Mouse (Mus musculus): ENCODE measurements around the gene Nlrx1. TPM values are rescaled to one million over a fixed set of nuclear protein-coding genes. Genes with fewer than 3 reads are reported as not detected.

Nlrx1 gene
- polyA plus RNA-seq, 1 experiment: 7.2 TPM

DNA sequence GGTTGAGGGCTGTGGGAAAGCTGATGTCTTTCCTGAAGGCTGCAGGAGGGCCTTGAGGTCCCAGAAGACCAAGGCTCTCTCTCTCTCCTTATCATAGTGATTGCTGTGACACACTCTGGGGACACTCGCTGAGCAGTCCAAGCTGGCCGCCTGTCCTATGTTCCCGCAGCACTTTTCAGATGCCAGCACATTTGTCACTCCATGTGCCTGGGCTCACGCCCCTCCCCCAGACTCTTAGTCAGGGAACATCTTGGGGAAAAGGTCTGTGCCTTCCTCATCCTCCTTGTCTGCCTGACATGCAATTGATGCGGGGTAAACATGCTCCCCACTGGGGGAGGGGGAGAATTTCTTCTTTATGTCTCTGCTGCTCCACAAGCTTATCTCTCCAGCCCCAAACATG lies 14.8 kb upstream of the Nlrx1 start:
- no peaks in the 10 kb centered on the region for H3K79me2 ChIP-seq (ENCODE audit: control insufficient read depth, insufficient read depth)
- no peak for TF ChIP-seq POLR2AphosphoS2 (IDR thresholded peaks at IDR 0.05; ENCODE audit: insufficient read length, low read depth)
- TF ChIP-seq POLR2A (IDR thresholded peaks at IDR 0.05; ENCODE audit: insufficient read length, low read depth): no peak
- TF ChIP-seq TCF3 (IDR thresholded peaks at IDR 0.05; ENCODE audit: insufficient read length, low read depth): no peak
- no peak for TF ChIP-seq CEBPB (IDR thresholded peaks at IDR 0.05; ENCODE audit: insufficient read depth, poor library complexity, severe bottlenecking)
- no peak for TF ChIP-seq TCF12 (IDR thresholded peaks at IDR 0.05; ENCODE audit: insufficient read depth, poor library complexity, severe bottlenecking)
- no peak for TF ChIP-seq E2F4 (IDR thresholded peaks at IDR 0.05; ENCODE audit: insufficient read depth)
- no peak for TF ChIP-seq REST (IDR thresholded peaks at IDR 0.05; ENCODE audit: insufficient read depth, insufficient read length)
- no peak for TF ChIP-seq SRF (IDR thresholded peaks at IDR 0.05; ENCODE audit: control insufficient read depth, insufficient read length, low read depth)
- TF ChIP-seq MYOD1 (IDR thresholded peaks at IDR 0.05; ENCODE audit: control insufficient read depth in 1 of 3, insufficient read length in 2 of 3, low read depth in 2 of 3): no peak
- TF ChIP-seq MAX (IDR thresholded peaks at IDR 0.05; ENCODE audit: low read depth): no peak
- no peak for TF ChIP-seq MYOG (IDR thresholded peaks at IDR 0.05; ENCODE audit: control insufficient read depth in 1 of 3, insufficient read depth in 1 of 3, insufficient read length in 2 of 3, low read depth in 2 of 3)
- no peak for TF ChIP-seq USF1 (IDR thresholded peaks at IDR 0.05; ENCODE audit: low read depth)
- H3K27me3 ChIP-seq (ENCODE audit: control insufficient read depth, insufficient read depth, insufficient read length): no peaks in the 10 kb centered on the region
- no peaks in the 10 kb centered on the region for H3K36me3 ChIP-seq (ENCODE audit: control insufficient read depth, insufficient read depth)
- H3ac ChIP-seq (ENCODE audit: control insufficient read depth, insufficient read length): no peak overlapping the region
- H3K4me2 ChIP-seq (ENCODE audit: low read depth): no peak overlapping the region
- no peak overlapping the region for H3K4me3 ChIP-seq

DNA sequence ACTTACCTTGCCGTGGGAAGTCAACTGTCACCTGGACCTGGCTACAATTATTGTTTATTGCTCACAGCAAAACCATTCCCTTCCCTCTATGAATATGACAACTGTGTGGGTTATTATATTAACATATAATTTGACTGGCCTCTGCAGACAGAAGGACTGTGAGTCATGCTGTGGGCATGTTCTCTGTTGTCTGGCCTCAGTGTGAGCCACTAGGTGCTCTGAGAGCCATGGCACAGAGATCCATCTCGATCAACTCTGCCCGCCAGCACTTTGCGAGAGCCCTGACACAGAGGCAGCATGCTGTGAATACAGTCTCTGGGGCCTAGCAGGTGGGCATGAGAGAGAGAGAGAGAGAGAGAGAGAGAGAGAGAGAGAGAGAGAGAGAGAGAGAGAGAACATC lies 1.6 kb upstream of the Nlrx1 start:
- Histone ChIP-seq H3K79me2 (ENCODE audit: control insufficient read depth, insufficient read depth) (no peaks in the 10 kb centered on the region), H3K36me3 (ENCODE audit: control insufficient read depth, insufficient read depth) (no peaks in the 10 kb centered on the region), H3K4me3 (no peak overlapping the region), H3K27me3 (ENCODE audit: control insufficient read depth, insufficient read depth, insufficient read length) (peaks cover 3% of the 10 kb centered on the region), H3K4me2 (ENCODE audit: low read depth) (no peak overlapping the region), H3ac (ENCODE audit: control insufficient read depth, insufficient read length) (no peak overlapping the region)
- TF ChIP-seq POLR2A (IDR thresholded peaks at IDR 0.05; ENCODE audit: insufficient read length, low read depth) (no peak), TCF12 (IDR thresholded peaks at IDR 0.05; ENCODE audit: insufficient read depth, poor library complexity, severe bottlenecking) (no peak), REST (IDR thresholded peaks at IDR 0.05; ENCODE audit: insufficient read depth, insufficient read length) (no peak), MAX (IDR thresholded peaks at IDR 0.05; ENCODE audit: low read depth) (no peak), USF1 (IDR thresholded peaks at IDR 0.05; ENCODE audit: low read depth) (no peak), MYOD1 (IDR thresholded peaks at IDR 0.05; ENCODE audit: control insufficient read depth in 1 of 3, insufficient read length in 2 of 3, low read depth in 2 of 3) (no peak), TCF3 (IDR thresholded peaks at IDR 0.05; ENCODE audit: insufficient read length, low read depth) (no peak), POLR2AphosphoS2 (IDR thresholded peaks at IDR 0.05; ENCODE audit: insufficient read length, low read depth) (no peak), E2F4 (IDR thresholded peaks at IDR 0.05; ENCODE audit: insufficient read depth) (no peak), CEBPB (IDR thresholded peaks at IDR 0.05; ENCODE audit: insufficient read depth, poor library complexity, severe bottlenecking) (no peak), SRF (IDR thresholded peaks at IDR 0.05; ENCODE audit: control insufficient read depth, insufficient read length, low read depth) (no peak)

DNA sequence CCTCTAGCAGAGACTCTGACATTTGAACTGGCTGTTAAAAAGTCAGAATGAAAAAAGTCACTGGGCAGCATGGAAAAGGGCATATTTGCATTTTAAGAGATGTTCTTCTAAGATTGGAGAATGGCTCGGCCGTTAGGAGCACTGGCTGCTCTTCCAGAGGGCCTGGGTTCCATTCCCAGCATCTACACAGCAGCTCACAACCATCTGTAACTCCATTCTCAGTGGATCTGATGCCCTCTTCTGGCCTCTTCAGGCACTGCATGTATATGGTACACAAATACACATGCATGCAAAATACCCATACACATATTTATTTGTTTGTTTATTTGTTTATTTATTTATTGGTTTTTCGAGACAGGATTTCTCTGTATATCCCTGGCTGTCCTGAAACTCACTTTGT lies 678 bp upstream of the Nlrx1 start:
- Histone ChIP-seq H3K36me3 (ENCODE audit: control insufficient read depth, insufficient read depth) (no peaks in the 10 kb centered on the region), H3K79me2 (ENCODE audit: control insufficient read depth, insufficient read depth) (no peaks in the 10 kb centered on the region), H3K27me3 (ENCODE audit: control insufficient read depth, insufficient read depth, insufficient read length) (no peaks in the 10 kb centered on the region), H3K4me2 (ENCODE audit: low read depth) (no peak overlapping the region), H3K4me3 (no peak overlapping the region), H3ac (ENCODE audit: control insufficient read depth, insufficient read length) (no peak overlapping the region)
- no peak for TF ChIP-seq REST (IDR thresholded peaks at IDR 0.05; ENCODE audit: insufficient read depth, insufficient read length)
- no peak for TF ChIP-seq TCF12 (IDR thresholded peaks at IDR 0.05; ENCODE audit: insufficient read depth, poor library complexity, severe bottlenecking)

DNA sequence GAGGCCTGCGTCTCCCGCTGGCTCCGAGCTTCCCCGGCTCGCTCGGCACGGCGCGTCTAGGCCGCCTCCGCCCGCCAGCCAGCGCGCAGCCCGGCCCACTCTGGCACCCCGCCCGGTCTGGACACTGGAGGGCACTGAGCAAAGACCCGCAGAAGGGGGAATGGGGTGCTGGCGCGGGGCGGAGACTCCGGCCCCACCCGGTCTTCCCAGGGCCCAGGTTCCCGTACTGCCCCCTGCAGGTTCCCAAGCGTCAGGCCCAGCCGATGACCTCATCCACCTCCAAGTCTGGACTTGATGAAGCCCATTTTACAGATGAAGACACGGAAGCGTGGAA lies 405 bp downstream of the Nlrx1 start:
- H3K36me3 ChIP-seq (ENCODE audit: control insufficient read depth, insufficient read depth): no peaks in the 10 kb centered on the region
- H3K79me2 ChIP-seq (ENCODE audit: control insufficient read depth, insufficient read depth): no peaks in the 10 kb centered on the region
- TF ChIP-seq REST (IDR thresholded peaks at IDR 0.05; ENCODE audit: insufficient read depth, insufficient read length) (no peak), TCF12 (IDR thresholded peaks at IDR 0.05; ENCODE audit: insufficient read depth, poor library complexity, severe bottlenecking) (no peak), E2F4 (IDR thresholded peaks at IDR 0.05; ENCODE audit: insufficient read depth) (no peak), TCF3 (IDR thresholded peaks at IDR 0.05; ENCODE audit: insufficient read length, low read depth) (no peak), POLR2AphosphoS2 (IDR thresholded peaks at IDR 0.05; ENCODE audit: insufficient read length, low read depth) (peak; percentile 72), POLR2A (IDR thresholded peaks at IDR 0.05; ENCODE audit: insufficient read length, low read depth) (peak; percentile 88), USF1 (IDR thresholded peaks at IDR 0.05; ENCODE audit: low read depth) (no peak), CEBPB (IDR thresholded peaks at IDR 0.05; ENCODE audit: insufficient read depth, poor library complexity, severe bottlenecking) (no peak), MAX (IDR thresholded peaks at IDR 0.05; ENCODE audit: low read depth) (no peak), MYOG (IDR thresholded peaks at IDR 0.05; ENCODE audit: control insufficient read depth in 1 of 3, insufficient read depth in 1 of 3, insufficient read length in 2 of 3, low read depth in 2 of 3) (peak in 1 of 3 experiments; percentile 6), MYOD1 (IDR thresholded peaks at IDR 0.05; ENCODE audit: control insufficient read depth in 1 of 3, insufficient read length in 2 of 3, low read depth in 2 of 3) (no peak), SRF (IDR thresholded peaks at IDR 0.05; ENCODE audit: control insufficient read depth, insufficient read length, low read depth) (no peak)
- H3K27me3 ChIP-seq (ENCODE audit: control insufficient read depth, insufficient read depth, insufficient read length): no peaks in the 10 kb centered on the region
- H3K4me2 ChIP-seq (ENCODE audit: low read depth): peak overlapping the region; percentile 66
- peak overlapping the region; percentile 20 for H3K4me3 ChIP-seq
- peak overlapping the region; percentile 93 for H3ac ChIP-seq (ENCODE audit: control insufficient read depth, insufficient read length)

DNA sequence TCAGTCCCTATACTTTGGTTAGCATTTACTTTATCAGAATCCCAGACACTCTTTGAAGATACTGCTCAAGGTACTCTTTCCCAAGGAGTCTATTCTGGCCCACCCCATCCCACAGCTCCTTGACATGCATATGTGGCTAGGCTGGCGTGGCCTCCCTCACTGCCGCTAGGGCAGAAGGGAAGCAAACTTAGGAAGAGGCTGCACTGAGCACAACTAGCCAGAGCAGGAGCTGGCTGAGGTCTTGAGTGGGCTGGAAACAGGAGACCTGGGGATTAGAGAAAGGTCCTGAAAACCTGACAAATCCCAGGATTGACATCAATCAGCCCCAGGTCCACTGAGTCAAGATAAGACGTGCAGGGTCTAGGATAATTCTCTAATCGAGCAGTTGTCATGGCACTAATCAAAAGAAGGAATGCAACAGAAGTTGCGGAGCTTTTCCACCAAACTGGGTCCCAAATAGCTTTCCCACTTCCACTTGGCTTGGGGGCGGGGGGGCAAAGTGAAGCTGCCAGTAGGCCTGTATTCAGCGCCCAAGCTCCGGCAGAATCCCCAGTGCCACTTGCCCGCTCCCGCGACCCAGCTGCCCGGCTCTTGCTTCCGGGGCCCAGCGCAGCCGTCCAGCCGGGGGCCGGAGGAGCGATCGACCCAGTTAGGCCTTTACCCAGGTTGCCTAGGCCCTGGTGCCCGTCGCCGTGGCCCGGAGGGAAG lies 926 bp downstream of the Nlrx1 start:
- no peaks in the 10 kb centered on the region for H3K36me3 ChIP-seq (ENCODE audit: control insufficient read depth, insufficient read depth)

More for the DNA sequence above, 926 bp downstream of the Nlrx1 start:
- Histone ChIP-seq H3K27me3 (ENCODE audit: control insufficient read depth, insufficient read depth, insufficient read length) (no peaks in the 10 kb centered on the region), H3K4me3 (peak overlapping the region; percentile 20), H3ac (ENCODE audit: control insufficient read depth, insufficient read length) (peak overlapping the region; percentile 93), H3K79me2 (ENCODE audit: control insufficient read depth, insufficient read depth) (no peaks in the 10 kb centered on the region), H3K4me2 (ENCODE audit: low read depth) (peak overlapping the region; percentile 66)
- TF ChIP-seq USF1 (IDR thresholded peaks at IDR 0.05; ENCODE audit: low read depth) (no peak), POLR2A (IDR thresholded peaks at IDR 0.05; ENCODE audit: insufficient read length, low read depth) (peak; percentile 30)

All from myocyte (in vitro differentiated cells).